Mouse (Mus musculus) layer of hippocampus, adult 2 months (tissue): ENCODE data around the gene Luc7l. TPM values are rescaled to one million over a fixed set of nuclear protein-coding genes. Genes with fewer than 3 reads are reported as not detected.

Experiments used
- DNase-seq, 2 experiments: peaks; one replicate each; pipeline ENCODE4 v3.0.0; 2022; ENCODE audit warnings: low spot score in 2 of 2
- H3K27ac ChIP-seq: fragments of 200-600 bp; 2 replicates; pipeline ENCODE4 v1.8.1; 2022
- H3K4me3 ChIP-seq: fragments of 200-600 bp; 2 replicates; pipeline ENCODE4 v1.8.1; 2022; ENCODE audit warnings: mild to moderate bottlenecking
- CTCF ChIP-seq: fragments of 200-600 bp; conservative IDR thresholded peaks from 2 replicates; pipeline ENCODE4 v1.8.1; 2022; ENCODE audit warnings: antibody characterized with exemption, mild to moderate bottlenecking, moderate library complexity
- long read RNA-seq, 2 experiments: library from polyadenylated mRNA; stranded (forward); transcript quantifications; one replicate each; pipeline ENCODE4 v2.0.0; 2021; ENCODE audit warnings: borderline mapping rate in 2 of 2
- total RNA-seq, 2 experiments: library from RNA; stranded (reverse); gene quantifications; 2 replicates each; pipeline ENCODE4 v1.2.3; 2021

The Luc7l gene
- 10 to 100 TPM; 87.5 to 91.9 TPM for total RNA-seq
- long read RNA-seq, experiment 1, full-length matches to known transcripts, result 28 of 50 reads
- long read RNA-seq, experiment 1, partial matches to known transcripts, result 8 of 50 reads
- long read RNA-seq, experiment 1, other reads (novel, unspliced or antisense), result 14 of 50 reads
- long read RNA-seq, experiment 2, full-length matches to known transcripts, result 26 of 63 reads
- long read RNA-seq, experiment 2, partial matches to known transcripts, result 24 of 63 reads
- long read RNA-seq, experiment 2, other reads (novel, unspliced or antisense), result 13 of 63 reads

DNA sequence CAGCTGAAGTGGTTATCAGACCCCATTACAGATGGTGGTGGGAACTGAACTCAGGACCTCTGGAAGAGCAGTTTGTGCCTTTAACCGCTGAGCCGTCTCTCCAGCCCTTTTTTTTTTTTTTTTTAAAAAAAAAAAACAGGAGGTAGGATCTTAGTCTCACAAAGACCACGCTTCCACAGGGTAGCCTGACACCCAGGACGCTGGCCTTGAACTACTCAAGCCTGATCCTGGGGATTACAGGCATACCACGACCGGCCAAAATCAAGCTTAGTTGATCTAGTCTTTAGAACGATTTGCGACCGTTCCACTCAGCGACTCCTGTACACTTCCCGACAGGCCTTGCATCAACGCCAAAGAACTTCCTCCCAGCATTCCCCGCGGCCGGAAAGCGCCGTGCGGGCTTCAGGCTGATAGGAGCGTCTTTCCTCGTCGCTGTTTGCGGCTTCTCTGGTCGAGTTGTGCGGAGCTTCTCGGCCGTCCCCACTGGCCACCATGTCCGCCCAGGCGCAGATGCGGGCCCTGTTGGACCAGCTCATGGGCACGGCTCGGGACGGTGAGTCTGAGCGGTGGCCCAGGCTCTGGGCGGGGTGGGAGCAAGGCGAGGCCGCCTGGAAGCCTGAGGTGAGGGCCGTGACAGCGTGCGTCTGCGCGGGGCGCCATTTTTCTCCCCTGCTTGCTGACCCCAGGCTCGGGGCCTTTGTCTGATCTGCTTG, at the start of gene Luc7l:
Gene Luc7l, plus strand, starts transcription at position 358 of the 713 bp plus-strand sequence.
- peak within 1 kb of the TSS; percentile 66 for H3K4me3 ChIP-seq
- DNase-seq, result peak; percentile 95
- peak within 1 kb of the TSS; percentile 98 for H3K27ac ChIP-seq
- no peak for TF ChIP-seq CTCF

- no peak for TF ChIP-seq CTCF
- H3K27ac ChIP-seq, result peak overlapping the region; percentile 74
- DNase-seq, result peak; percentile 43 to 52
- H3K4me3 ChIP-seq, result peak overlapping the region; percentile 56
Measured at GRCm38 (mm10) chr17:26203321-26203811, 49.3 kb upstream of the Luc7l start.

DNA sequence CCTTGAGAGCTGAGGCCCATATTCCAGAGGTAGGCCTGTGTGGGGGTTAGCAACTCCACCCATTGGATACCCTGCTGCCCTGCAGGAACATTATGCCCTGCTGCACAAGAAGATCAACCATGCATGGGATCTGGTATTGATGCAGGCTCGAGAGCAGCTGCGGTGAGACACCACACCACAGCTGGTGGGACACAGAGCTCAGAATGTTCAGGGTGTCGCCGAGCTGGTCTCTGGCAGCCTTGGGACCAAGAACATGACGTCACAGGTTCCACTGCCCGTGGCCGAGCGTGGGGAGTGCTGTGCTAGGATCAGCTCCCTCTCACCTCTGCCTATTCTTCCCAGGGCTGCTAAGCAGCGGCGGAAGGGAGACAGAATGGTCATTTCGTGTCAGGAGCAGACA, 47.9 kb upstream of the Luc7l start:
- Histone ChIP-seq H3K4me3 (no peak overlapping the region), H3K27ac (no peak overlapping the region)
- TF ChIP-seq CTCF, result no peak
- DNase-seq, result no peak

DNA sequence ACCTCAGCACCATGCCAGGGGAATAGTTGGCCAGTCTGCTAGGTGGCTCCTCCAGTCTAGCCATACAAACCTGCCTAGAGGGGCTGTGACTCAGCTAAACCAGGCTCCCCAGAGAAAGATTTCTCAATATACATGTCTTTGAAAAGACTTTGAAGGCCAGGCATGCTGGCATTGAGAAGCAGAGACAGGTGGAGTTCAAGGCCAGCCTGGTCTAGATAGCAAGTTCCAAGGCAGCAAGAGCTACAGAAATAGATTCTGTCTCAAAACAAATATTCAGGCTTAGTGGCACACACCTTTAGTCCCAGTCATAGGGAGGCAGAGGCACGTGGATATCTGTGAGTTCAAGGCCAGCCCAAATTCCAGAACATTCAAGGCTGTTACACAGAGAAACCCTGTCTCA, 46.3 kb upstream of the Luc7l start:
- Histone ChIP-seq H3K4me3 (no peak overlapping the region), H3K27ac (no peak overlapping the region)
- DNase-seq, result no peak
- TF ChIP-seq CTCF, result no peak

GRCm38 (mm10) chr17:26207686-26208085, 45.0 kb upstream of the Luc7l start, which contains the start of gene Arhgdig:
Gene Arhgdig, minus strand, starts transcription at chr17:26207786.
- H3K4me3 ChIP-seq, result no peak within 1 kb of the TSS

GRCm38 (mm10) chr17:26212241-26212640, 40.5 kb upstream of the Luc7l start:
- DNase-seq, result no peak
- Histone ChIP-seq H3K4me3 (no peak overlapping the region), H3K27ac (no peak overlapping the region)
- TF ChIP-seq CTCF, result no peak

More at GRCm38 (mm10) chr17:26207686-26208085, 45.0 kb upstream of the Luc7l start, which contains the start of gene Arhgdig:
- no peak for DNase-seq
- H3K27ac ChIP-seq, result no peak within 1 kb of the TSS
- TF ChIP-seq CTCF, result no peak

- Histone ChIP-seq H3K27ac (no peak overlapping the region), H3K4me3 (no peak overlapping the region)
- no peak for TF ChIP-seq CTCF
- DNase-seq, result no peak
Measured at GRCm38 (mm10) chr17:26212681-26213080, 40.0 kb upstream of the Luc7l start.

- H3K4me3 ChIP-seq, result no peak overlapping the region
- no peak for TF ChIP-seq CTCF
- H3K27ac ChIP-seq, result no peak overlapping the region
- no peak for DNase-seq
Measured at GRCm38 (mm10) chr17:26221508-26221907, 31.2 kb upstream of the Luc7l start.

- TF ChIP-seq CTCF, result no peak
- Histone ChIP-seq H3K27ac (no peak overlapping the region), H3K4me3 (no peak overlapping the region)
- no peak for DNase-seq
Measured at GRCm38 (mm10) chr17:26225150-26225549, 27.5 kb upstream of the Luc7l start.

DNA sequence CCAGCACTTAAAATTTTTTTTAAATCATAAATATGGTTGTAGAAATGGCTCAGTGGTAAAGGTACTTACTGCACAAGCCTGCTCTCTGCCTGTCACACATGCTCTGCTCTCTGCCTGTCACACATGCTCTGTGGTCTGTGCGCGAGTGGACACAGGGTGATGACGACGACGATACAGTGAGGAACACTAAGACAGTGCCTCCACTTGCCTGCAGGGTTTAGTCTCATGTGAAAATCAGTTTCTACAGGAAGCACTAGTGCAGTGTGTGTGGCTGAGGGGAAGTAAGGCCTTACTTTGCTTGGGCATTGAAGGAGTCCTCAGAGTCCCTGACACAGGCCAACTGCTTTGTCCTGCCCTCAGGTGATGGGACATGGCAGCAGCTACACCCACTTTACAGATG, 22.9 kb upstream of the Luc7l start:
- no peak for TF ChIP-seq CTCF
- Histone ChIP-seq H3K27ac (no peak overlapping the region), H3K4me3 (no peak overlapping the region)
- DNase-seq, result no peak

- Histone ChIP-seq H3K27ac (no peak overlapping the region), H3K4me3 (no peak overlapping the region)
- TF ChIP-seq CTCF, result no peak
- no peak for DNase-seq
Measured at GRCm38 (mm10) chr17:26231156-26231555, 21.5 kb upstream of the Luc7l start.

GRCm38 (mm10) chr17:26232863-26233262, 19.8 kb upstream of the Luc7l start:
- peak; percentile 49 for TF ChIP-seq CTCF
- H3K27ac ChIP-seq, result no peak overlapping the region
- H3K4me3 ChIP-seq, result no peak overlapping the region
- DNase-seq, result no peak

GRCm38 (mm10) chr17:26234386-26234785, 18.3 kb upstream of the Luc7l start:
- H3K4me3 ChIP-seq, result no peak overlapping the region
- no peak for DNase-seq
- TF ChIP-seq CTCF, result 0 out of 2 replicates have a peak, but pooled peaks have one; percentile 12
- peak overlapping the region; percentile 75 for H3K27ac ChIP-seq
